Mouse (Mus musculus) heart, embryonic 12.5 days (tissue): ENCODE data around the gene Msi2. TPM values are rescaled to one million over a fixed set of nuclear protein-coding genes. Genes with fewer than 3 reads are reported as not detected.
A peak's percentile ranks its signal among the peaks of the same experiment; 100 is the strongest.

ENCODE experiments used
- ATAC-seq: fragments of 200-750 bp; cut with Nextera tagmentation; 2 replicates; pipeline ENCODE4 v1.8.0; 2017; ENCODE audit warnings: moderate TSS enrichment, moderate library complexity; ENCODE audit not compliant: insufficient number of reproducible peaks, low FRiP score
- H3K27ac ChIP-seq: fragments of 300-500 bp; sonication (generic); 2 replicates; pipeline ENCODE4 v1.5.1; 2016; ENCODE audit warnings: mild to moderate bottlenecking, moderate library complexity; ENCODE audit not compliant: poor library complexity, severe bottlenecking
- H3K27me3 ChIP-seq: fragments of 300-500 bp; sonication (generic); replicated peaks from 2 replicates; pipeline ENCODE4 v1.6.1; 2016; ENCODE audit warnings: mild to moderate bottlenecking, moderate library complexity
- H3K36me3 ChIP-seq: fragments of 300-500 bp; sonication (generic); 2 replicates; pipeline ENCODE4 v1.6.1; 2016; ENCODE audit warnings: mild to moderate bottlenecking, moderate library complexity
- H3K4me1 ChIP-seq: fragments of 300-500 bp; sonication (generic); replicated peaks from 2 replicates; pipeline ENCODE4 v1.6.1; 2016; ENCODE audit warnings: mild to moderate bottlenecking
- H3K4me2 ChIP-seq: fragments of 300-500 bp; sonication (generic); 2 replicates; pipeline ENCODE4 v1.6.1; 2016; ENCODE audit warnings: mild to moderate bottlenecking, moderate library complexity
- H3K4me3 ChIP-seq: fragments of 300-500 bp; sonication (generic); 2 replicates; pipeline ENCODE4 v1.5.1; 2016; ENCODE audit warnings: mild to moderate bottlenecking
- H3K9ac ChIP-seq: fragments of 300-500 bp; sonication (generic); 2 replicates; pipeline ENCODE4 v1.6.1; 2016; ENCODE audit warnings: mild to moderate bottlenecking, moderate library complexity
- H3K9me3 ChIP-seq: fragments of 300-500 bp; sonication (generic); replicated peaks from 2 replicates; pipeline ENCODE4 v1.6.1; 2016; ENCODE audit warnings: mild to moderate bottlenecking, moderate library complexity
- WGBS: fragments of 180-500 bp; shearing (Covaris S2); methylation state at CpG from one replicate; pipeline ENCODE4 v1.1.7; 2016; 5-methylcytosine and 5-hydroxymethylcytosine counted together
- polyA plus RNA-seq: library from polyadenylated mRNA; unstranded; fragments of >200 nt; fragmentation: Nextera tagmentation; extraction: Ambion mirVana; gene quantifications from 2 replicates; pipeline ENCODE4 v1.2.1, GENCODE M21; 2016

Msi2 gene
- polyA plus RNA-seq, 1 experiment from 2014 or later: 20.5 TPM

- H3K4me3 ChIP-seq: no peak overlapping the region
- H3K9ac ChIP-seq: no peak overlapping the region
- no peak overlapping the region for H3K4me2 ChIP-seq
- peaks cover 83% of the 10 kb centered on the region for H3K4me1 ChIP-seq
- H3K36me3 ChIP-seq: peaks cover 12% of the 10 kb centered on the region
- 72% methylated on average over 12 of the region's 12 CpGs for WGBS
- no peaks in the 10 kb centered on the region for H3K27me3 ChIP-seq
- H3K27ac ChIP-seq: peak overlapping the region; percentile 51
- no peaks in the 10 kb centered on the region for H3K9me3 ChIP-seq
- no peak for ATAC-seq
These were observed 362.3 kb downstream of the Msi2 start for GRCm38 (mm10) chr11:88356016-88356415.

GRCm38 (mm10) chr11:88354771-88355170 is 363.5 kb downstream of the Msi2 start:
- H3K4me3 ChIP-seq: no peak overlapping the region
- no peaks in the 10 kb centered on the region for H3K27me3 ChIP-seq
- no peaks in the 10 kb centered on the region for H3K9me3 ChIP-seq
- peaks cover 12% of the 10 kb centered on the region for H3K36me3 ChIP-seq
- H3K4me1 ChIP-seq: peaks cover 76% of the 10 kb centered on the region
- H3K27ac ChIP-seq: no peak overlapping the region
- H3K9ac ChIP-seq: no peak overlapping the region
- ATAC-seq: no peak
- 92% methylated on average over 9 of the region's 9 CpGs for WGBS
- no peak overlapping the region for H3K4me2 ChIP-seq

- Histone ChIP-seq H3K4me1 (peaks cover 48% of the 10 kb centered on the region), H3K27ac (peak overlapping the region; percentile 59), H3K36me3 (peaks cover 30% of the 10 kb centered on the region), H3K4me3 (no peak overlapping the region), H3K4me2 (no peak overlapping the region), H3K9ac (no peak overlapping the region), H3K27me3 (no peaks in the 10 kb centered on the region), H3K9me3 (no peaks in the 10 kb centered on the region)
- WGBS: 42% methylated on average over 3 of the region's 3 CpGs
- peak; percentile 52 for ATAC-seq
These were observed 366.4 kb downstream of the Msi2 start for GRCm38 (mm10) chr11:88351722-88352473.

GRCm38 (mm10) chr11:88348690-88349089 is 369.6 kb downstream of the Msi2 start:
- Histone ChIP-seq H3K27ac (no peak overlapping the region), H3K9me3 (no peaks in the 10 kb centered on the region), H3K4me1 (peaks cover 27% of the 10 kb centered on the region), H3K27me3 (no peaks in the 10 kb centered on the region), H3K36me3 (peaks cover 30% of the 10 kb centered on the region), H3K4me2 (no peak overlapping the region), H3K4me3 (no peak overlapping the region), H3K9ac (no peak overlapping the region)
- 72% methylated on average over 23 of the region's 23 CpGs for WGBS
- no peak for ATAC-seq

GRCm38 (mm10) chr11:88348056-88348455 is 370.3 kb downstream of the Msi2 start:
- H3K4me3 ChIP-seq: no peak overlapping the region
- H3K9me3 ChIP-seq: no peaks in the 10 kb centered on the region
- WGBS: 82% methylated on average over 3 of the region's 3 CpGs
- H3K4me1 ChIP-seq: peaks cover 25% of the 10 kb centered on the region
- H3K27ac ChIP-seq: no peak overlapping the region
- no peak overlapping the region for H3K9ac ChIP-seq
- peaks cover 30% of the 10 kb centered on the region for H3K36me3 ChIP-seq
- no peak for ATAC-seq
- H3K27me3 ChIP-seq: no peaks in the 10 kb centered on the region
- H3K4me2 ChIP-seq: no peak overlapping the region

GRCm38 (mm10) chr11:88346066-88346465 is 372.2 kb downstream of the Msi2 start:
- Histone ChIP-seq H3K4me3 (no peak overlapping the region), H3K36me3 (peaks cover 32% of the 10 kb centered on the region), H3K4me1 (peaks cover 5% of the 10 kb centered on the region), H3K27me3 (no peaks in the 10 kb centered on the region), H3K4me2 (no peak overlapping the region), H3K9me3 (no peaks in the 10 kb centered on the region), H3K27ac (no peak overlapping the region), H3K9ac (no peak overlapping the region)
- WGBS: 88% methylated on average over 5 of the region's 5 CpGs
- no peak for ATAC-seq

- no peak overlapping the region for H3K4me3 ChIP-seq
- ATAC-seq: no peak
- no peaks in the 10 kb centered on the region for H3K27me3 ChIP-seq
- H3K9ac ChIP-seq: no peak overlapping the region
- no peaks in the 10 kb centered on the region for H3K9me3 ChIP-seq
- WGBS: 90% methylated on average over 3 of the region's 3 CpGs
- H3K27ac ChIP-seq: no peak overlapping the region
- H3K36me3 ChIP-seq: peaks cover 32% of the 10 kb centered on the region
- H3K4me2 ChIP-seq: no peak overlapping the region
- peaks cover 21% of the 10 kb centered on the region for H3K4me1 ChIP-seq
These were observed 380.4 kb downstream of the Msi2 start for GRCm38 (mm10) chr11:88337926-88338325.

GRCm38 (mm10) chr11:88334893-88335292 is 383.4 kb downstream of the Msi2 start:
- peaks cover 36% of the 10 kb centered on the region for H3K4me1 ChIP-seq
- 59% methylated on average over 5 of the region's 5 CpGs for WGBS
- peaks cover 24% of the 10 kb centered on the region for H3K36me3 ChIP-seq
- H3K27ac ChIP-seq: no peak overlapping the region
- no peaks in the 10 kb centered on the region for H3K27me3 ChIP-seq
- no peak for ATAC-seq
- no peak overlapping the region for H3K4me3 ChIP-seq
- H3K4me2 ChIP-seq: no peak overlapping the region
- no peak overlapping the region for H3K9ac ChIP-seq
- H3K9me3 ChIP-seq: no peaks in the 10 kb centered on the region

GRCm38 (mm10) chr11:88332309-88332934 is 385.9 kb downstream of the Msi2 start:
- Histone ChIP-seq H3K36me3 (peaks cover 7% of the 10 kb centered on the region; the same call in 1 of the 2 replicates), H3K4me2 (no peak overlapping the region), H3K27me3 (no peaks in the 10 kb centered on the region), H3K4me3 (no peak overlapping the region), H3K27ac (no peak overlapping the region), H3K9ac (no peak overlapping the region), H3K4me1 (peaks cover 36% of the 10 kb centered on the region), H3K9me3 (no peaks in the 10 kb centered on the region)
- WGBS: 77% methylated on average over 8 of the region's 8 CpGs
- no peak for ATAC-seq

- H3K9me3 ChIP-seq: no peaks in the 10 kb centered on the region
- 91% methylated on average over 8 of the region's 8 CpGs for WGBS
- H3K9ac ChIP-seq: no peak overlapping the region
- H3K27ac ChIP-seq: no peak overlapping the region
- no peak for ATAC-seq
- H3K4me2 ChIP-seq: no peak overlapping the region
- H3K36me3 ChIP-seq: no peaks in the 10 kb centered on the region
- H3K27me3 ChIP-seq: no peaks in the 10 kb centered on the region
- peaks cover 42% of the 10 kb centered on the region for H3K4me1 ChIP-seq
- no peak overlapping the region for H3K4me3 ChIP-seq
These were observed 386.6 kb downstream of the Msi2 start for GRCm38 (mm10) chr11:88331722-88332121.

GRCm38 (mm10) chr11:88330799-88331198 is 387.5 kb downstream of the Msi2 start:
- WGBS: 40% methylated on average over 11 of the region's 11 CpGs
- peaks cover 39% of the 10 kb centered on the region for H3K4me1 ChIP-seq
- peak overlapping the region; percentile 41; the same call in 1 of the 2 replicates for H3K27ac ChIP-seq
- H3K9ac ChIP-seq: no peak overlapping the region
- H3K27me3 ChIP-seq: no peaks in the 10 kb centered on the region
- H3K36me3 ChIP-seq: no peaks in the 10 kb centered on the region
- ATAC-seq: 0 out of 2 replicates have a peak, but pooled peaks have one; percentile 39
- H3K4me3 ChIP-seq: no peak overlapping the region
- no peak overlapping the region for H3K4me2 ChIP-seq
- no peaks in the 10 kb centered on the region for H3K9me3 ChIP-seq
